Mouse (Mus musculus) midbrain, embryonic 11.5 days (tissue): Measurements from ENCODE around the gene Dpp4. TPM values are rescaled to one million over a fixed set of nuclear protein-coding genes. Genes with fewer than 3 reads are reported as not detected.

Source experiments
- ATAC-seq: fragments of 200-750 bp; cut with Nextera tagmentation; 2 replicates; pipeline ENCODE4 v1.8.0; 2017; ENCODE audit warnings: moderate TSS enrichment, moderate library complexity; ENCODE audit not compliant: low FRiP score
- DNase-seq: peaks from one replicate; pipeline ENCODE4 v3.0.0; 2015; ENCODE audit warnings: low spot score; ENCODE audit errors: missing footprints
- H3K27ac ChIP-seq: fragments of 300-500 bp; sonication (generic); 2 replicates; pipeline ENCODE4 v1.5.1; 2014; ENCODE audit warnings: low read depth, low read length
- H3K27me3 ChIP-seq: fragments of 300-500 bp; sonication (generic); 2 replicates; pipeline ENCODE4 v1.6.1; 2014; ENCODE audit warnings: mild to moderate bottlenecking, low read length, moderate library complexity, mixed read lengths; ENCODE audit not compliant: control insufficient read depth, insufficient read depth
- H3K36me3 ChIP-seq: fragments of 300-500 bp; sonication (generic); 2 replicates; pipeline ENCODE4 v1.6.1; 2014; ENCODE audit warnings: mild to moderate bottlenecking, low read length, moderate library complexity, mixed read lengths; ENCODE audit not compliant: control insufficient read depth, insufficient read depth
- H3K4me1 ChIP-seq: fragments of 300-500 bp; sonication (generic); 2 replicates; pipeline ENCODE4 v1.6.1; 2014; ENCODE audit warnings: low read length; ENCODE audit not compliant: control insufficient read depth, insufficient read depth
- H3K4me2 ChIP-seq: fragments of 300-500 bp; sonication (generic); 2 replicates; pipeline ENCODE4 v1.6.1; 2014; ENCODE audit warnings: mild to moderate bottlenecking, moderate library complexity
- H3K4me3 ChIP-seq: fragments of 300-500 bp; sonication (generic); 2 replicates; pipeline ENCODE4 v1.5.1; 2014; ENCODE audit warnings: low read depth, low read length
- H3K9ac ChIP-seq: fragments of 300-500 bp; sonication (generic); 2 replicates; pipeline ENCODE4 v1.6.1; 2014; ENCODE audit warnings: low read length
- H3K9me3 ChIP-seq: fragments of 300-500 bp; sonication (generic); 2 replicates; pipeline ENCODE4 v1.6.1; 2016; ENCODE audit warnings: low read length; ENCODE audit not compliant: control insufficient read depth
- WGBS: fragments of 180-500 bp; shearing (Covaris S2); extraction: QIAGEN DNeasy Blood & Tissue Kit; methylation state at CpG from one replicate; pipeline ENCODE4 v1.1.7; 2014; 5-methylcytosine and 5-hydroxymethylcytosine counted together
- polyA plus RNA-seq: library from polyadenylated mRNA; unstranded; fragments of >200 nt; fragmentation: Nextera tagmentation; extraction: Ambion mirVana; gene quantifications from 2 replicates; pipeline ENCODE4 v1.2.1, GENCODE M21; 2014

Dpp4 gene
- polyA plus RNA-seq, 1 experiment from 2014 or later = 1.2 TPM

DNA sequence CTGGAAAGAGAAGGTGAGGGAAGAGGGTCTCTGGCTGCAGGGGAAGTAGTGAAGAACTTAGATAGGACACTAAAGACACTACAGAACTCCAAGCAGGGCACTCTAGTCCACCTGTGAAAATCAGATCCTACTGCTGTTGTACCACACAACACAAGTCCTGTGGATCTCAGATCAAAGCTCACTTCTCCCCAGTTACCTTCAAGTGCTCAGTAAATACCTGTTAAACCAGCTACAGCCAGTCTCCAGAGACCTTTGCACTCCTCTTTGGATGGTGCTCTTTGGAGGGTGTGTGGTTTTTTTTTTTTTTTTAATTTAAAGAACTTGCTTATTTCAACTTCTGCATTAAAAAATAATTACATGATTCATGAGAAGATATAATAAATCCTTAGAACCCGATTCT lies 5.2 kb upstream of the Dpp4 start:
- DNase-seq = no peak
- Histone ChIP-seq H3K36me3 (no peaks in the 10 kb centered on the region), H3K9ac (no peak overlapping the region), H3K4me3 (no peak overlapping the region), H3K4me1 (no peaks in the 10 kb centered on the region), H3K4me2 (no peak overlapping the region), H3K27me3 (no peaks in the 10 kb centered on the region), H3K9me3 (no peaks in the 10 kb centered on the region), H3K27ac (no peak overlapping the region)
- WGBS = 87% methylated on average over 1 of the region's 1 CpGs
- no peak for ATAC-seq

DNA sequence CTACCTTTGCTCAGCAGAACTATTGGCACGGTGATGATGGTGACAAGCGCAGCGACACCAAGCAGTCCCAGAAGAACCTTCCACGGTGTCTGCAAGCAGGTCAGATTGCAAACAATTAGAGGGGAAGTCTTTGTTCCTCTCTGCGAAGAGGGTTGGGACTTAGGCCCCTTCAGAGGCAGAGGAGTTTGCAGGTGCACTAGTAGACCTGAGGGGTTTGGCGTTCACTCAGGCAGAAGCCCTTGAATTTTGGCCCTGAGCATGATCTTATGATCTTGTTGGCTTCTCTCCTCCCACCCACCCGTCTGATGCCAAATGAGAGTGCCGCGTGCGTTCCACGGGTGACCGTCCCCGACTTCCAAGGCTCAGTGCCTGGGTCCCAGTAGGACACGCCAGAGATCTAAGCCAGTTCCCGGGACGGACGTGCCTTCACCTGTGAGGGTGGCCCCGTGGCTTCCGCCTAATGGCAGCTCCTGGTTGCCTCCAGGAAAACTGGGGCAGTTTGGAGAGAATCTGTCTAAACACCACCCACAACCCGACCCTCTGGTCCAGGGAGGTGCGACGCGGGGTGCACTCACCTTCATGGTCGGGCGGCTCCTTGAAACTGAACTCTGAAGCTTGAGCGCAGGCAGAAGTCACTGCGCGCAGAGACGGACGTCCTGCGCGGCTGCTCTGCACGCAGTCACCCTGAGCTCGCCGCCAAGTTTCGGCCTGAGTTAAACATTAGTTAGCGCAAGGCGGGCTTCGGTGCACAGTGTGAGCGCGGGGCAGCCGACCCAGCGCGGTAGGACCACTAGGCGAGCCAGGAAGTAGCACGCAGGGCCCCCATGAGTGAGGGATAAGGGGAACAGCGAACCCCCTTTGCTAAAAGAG lies 585 bp downstream of the Dpp4 start:
- H3K36me3 ChIP-seq = no peaks in the 10 kb centered on the region
- peak overlapping the region; percentile 36 for H3K4me3 ChIP-seq
- peak overlapping the region; percentile 44 for H3K9ac ChIP-seq
- no peak overlapping the region for H3K27ac ChIP-seq
- H3K4me1 ChIP-seq = no peaks in the 10 kb centered on the region
- peak overlapping the region; percentile 76 for H3K4me2 ChIP-seq
- H3K9me3 ChIP-seq = no peaks in the 10 kb centered on the region
- DNase-seq (peak; percentile 94), ATAC-seq (peak; percentile 74)
- 7% methylated on average over 47 of the region's 47 CpGs for WGBS
- peaks cover 6% of the 10 kb centered on the region; the same call in 1 of the 2 replicates for H3K27me3 ChIP-seq

DNA sequence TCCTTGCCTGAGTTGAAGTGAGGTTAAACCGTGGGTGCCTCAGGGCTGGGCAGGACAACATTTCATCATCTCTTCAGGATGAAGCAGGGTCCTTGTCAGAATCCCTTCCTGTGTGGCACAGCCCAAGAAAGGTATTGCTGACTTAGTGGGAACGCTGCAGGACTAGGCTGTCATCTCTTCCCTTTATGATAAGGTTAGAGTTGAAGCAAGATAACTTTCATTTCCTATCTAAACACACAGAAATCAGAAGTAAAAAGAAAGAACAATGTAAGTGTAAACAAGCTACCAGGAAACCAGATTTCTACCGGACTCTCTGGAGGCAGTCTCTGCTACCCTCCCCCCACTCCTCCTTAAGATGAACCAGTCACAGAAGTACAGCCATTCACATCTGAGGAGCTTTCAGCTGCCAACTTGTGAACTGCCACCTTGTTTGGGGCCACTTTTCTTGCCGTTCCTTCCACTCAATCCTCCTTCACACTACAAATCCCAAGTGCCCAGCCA lies 3.3 kb downstream of the Dpp4 start:
- 44% methylated on average over 4 of the region's 4 CpGs for WGBS

DNA sequence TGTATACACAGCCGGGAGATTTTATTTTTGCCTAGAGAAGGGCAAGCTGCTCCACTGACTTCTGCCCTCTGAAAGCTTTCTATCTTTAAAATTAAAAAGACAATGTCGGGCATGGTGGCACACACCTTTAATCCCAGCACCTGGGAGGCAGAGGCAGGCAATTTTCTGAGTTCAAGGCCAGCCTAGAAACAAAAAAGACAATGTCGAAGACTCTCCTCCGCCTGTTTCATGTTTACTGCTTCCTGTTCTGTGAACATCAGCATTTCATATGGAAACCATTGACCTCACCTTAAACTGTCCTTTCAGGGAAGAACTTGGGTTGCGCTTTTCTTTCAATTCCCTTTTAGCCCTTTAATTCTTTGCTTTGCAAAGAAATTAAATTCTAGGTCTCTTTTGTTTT lies 3.8 kb downstream of the Dpp4 start:
- Histone ChIP-seq H3K4me3 (no peak overlapping the region), H3K27me3 (peaks cover 6% of the 10 kb centered on the region; the same call in 1 of the 2 replicates), H3K4me1 (no peaks in the 10 kb centered on the region), H3K27ac (no peak overlapping the region), H3K9ac (no peak overlapping the region), H3K9me3 (no peaks in the 10 kb centered on the region), H3K4me2 (no peak overlapping the region), H3K36me3 (no peaks in the 10 kb centered on the region)
- ATAC-seq = no peak
- WGBS = 87% methylated on average over 5 of the region's 5 CpGs
- DNase-seq = no peak

More for the DNA sequence above, 3.3 kb downstream of the Dpp4 start:
- ATAC-seq (no peak), DNase-seq (no peak)
- H3K36me3 ChIP-seq = no peaks in the 10 kb centered on the region
- no peak overlapping the region for H3K9ac ChIP-seq
- no peak overlapping the region for H3K27ac ChIP-seq
- no peaks in the 10 kb centered on the region for H3K4me1 ChIP-seq
- H3K9me3 ChIP-seq = no peaks in the 10 kb centered on the region
- H3K4me2 ChIP-seq = no peak overlapping the region
- peaks cover 6% of the 10 kb centered on the region; the same call in 1 of the 2 replicates for H3K27me3 ChIP-seq
- no peak overlapping the region for H3K4me3 ChIP-seq

DNA sequence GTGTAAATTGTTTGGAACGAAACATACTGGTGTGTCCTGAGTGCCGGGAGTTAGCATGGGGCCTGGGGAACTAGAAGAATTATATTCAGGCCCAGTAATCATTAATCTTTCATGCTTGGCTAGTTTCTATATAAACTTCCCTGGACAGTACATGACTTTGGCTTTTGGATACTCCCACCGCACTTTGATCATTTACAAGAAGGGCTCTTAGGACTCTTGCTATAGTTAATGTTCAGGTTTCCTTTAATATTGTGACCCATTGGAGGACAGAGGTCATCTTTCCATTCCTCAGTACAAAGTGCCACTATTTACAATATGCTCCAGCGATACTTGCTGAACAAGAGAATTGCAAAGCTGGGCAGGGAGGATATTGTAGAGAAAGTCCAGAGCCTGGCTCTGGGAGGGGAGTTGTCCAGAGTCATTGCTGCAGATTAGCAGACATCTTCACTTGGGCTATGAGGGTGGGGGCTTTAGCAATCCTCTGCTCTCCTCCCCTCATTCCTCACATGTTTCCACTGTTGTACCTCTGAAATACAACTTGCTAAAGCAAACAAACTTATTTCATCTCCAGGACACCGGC lies 8.4 kb downstream of the Dpp4 start:
- H3K27ac ChIP-seq = no peak overlapping the region
- H3K36me3 ChIP-seq = no peaks in the 10 kb centered on the region
- H3K4me3 ChIP-seq = no peak overlapping the region
- ATAC-seq (no peak), DNase-seq (no peak)
- H3K27me3 ChIP-seq = no peaks in the 10 kb centered on the region
- no peak overlapping the region for H3K9ac ChIP-seq
- 84% methylated on average over 5 of the region's 5 CpGs for WGBS
- H3K4me1 ChIP-seq = no peaks in the 10 kb centered on the region
- no peak overlapping the region for H3K4me2 ChIP-seq
- H3K9me3 ChIP-seq = no peaks in the 10 kb centered on the region

DNA sequence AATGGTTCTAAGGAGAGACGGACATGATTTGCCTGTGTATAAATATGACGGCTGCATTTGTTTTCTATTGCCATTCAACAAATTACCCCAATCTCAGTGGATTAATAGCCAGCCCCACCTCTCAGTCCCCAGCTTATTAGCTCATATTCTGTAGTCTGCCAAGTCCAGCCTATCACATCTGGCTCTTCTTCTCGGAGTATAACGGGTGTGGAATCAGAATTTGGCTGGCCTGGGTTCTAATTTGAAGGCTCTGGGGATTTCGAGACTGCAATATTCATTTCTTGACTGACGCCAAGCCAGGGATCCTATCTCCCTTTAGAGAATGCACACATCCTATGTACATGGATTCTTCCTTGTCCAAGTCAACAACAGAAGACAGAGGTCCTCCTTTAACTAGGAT lies 11.0 kb downstream of the Dpp4 start:
- H3K9me3 ChIP-seq = no peaks in the 10 kb centered on the region
- no peak overlapping the region for H3K4me3 ChIP-seq
- H3K4me2 ChIP-seq = no peak overlapping the region
- DNase-seq (no peak), ATAC-seq (no peak)
- H3K36me3 ChIP-seq = no peaks in the 10 kb centered on the region
- no peak overlapping the region for H3K9ac ChIP-seq
- H3K27me3 ChIP-seq = no peaks in the 10 kb centered on the region
- 90% methylated on average over 6 of the region's 6 CpGs for WGBS
- H3K27ac ChIP-seq = no peak overlapping the region
- no peaks in the 10 kb centered on the region for H3K4me1 ChIP-seq

DNA sequence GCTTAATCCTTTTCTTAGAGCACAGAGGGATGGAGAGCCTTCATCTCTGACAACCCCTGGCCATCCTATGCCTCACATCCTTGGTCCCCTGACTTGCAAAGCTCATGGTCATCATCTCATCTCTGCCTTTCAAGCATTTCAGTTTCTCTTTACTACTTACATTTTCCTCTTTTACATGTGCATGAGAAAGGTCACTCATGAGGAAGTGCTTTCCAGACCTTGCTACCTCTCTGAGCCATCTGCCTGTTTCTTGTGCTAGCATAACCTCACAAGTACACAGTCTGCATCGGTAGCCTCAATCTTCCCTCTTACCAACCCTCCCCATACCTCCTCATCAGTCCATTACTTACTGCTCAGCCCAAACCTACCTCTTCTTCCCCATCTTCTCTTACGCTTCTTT lies 12.2 kb downstream of the Dpp4 start:
- 91% methylated on average over 2 of the region's 2 CpGs for WGBS

DNA sequence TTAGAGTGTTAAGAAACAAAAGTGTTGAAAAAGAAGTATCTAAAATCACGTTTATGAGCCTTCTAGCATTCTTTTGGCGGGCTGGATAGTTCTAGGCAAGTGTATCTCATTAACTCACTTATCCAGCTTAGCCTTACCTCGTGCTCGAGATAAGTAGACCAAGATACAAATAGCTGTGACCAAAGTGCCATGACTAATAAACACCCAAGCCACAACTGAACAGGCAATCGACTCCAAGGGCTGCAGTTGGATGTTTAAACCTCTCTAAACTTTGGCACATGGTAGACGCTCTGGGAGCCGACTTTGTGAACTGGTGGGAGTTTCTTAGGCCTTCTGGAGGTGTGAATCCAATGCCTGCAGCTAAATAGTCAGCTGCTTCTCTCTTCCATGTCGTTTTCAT lies 12.7 kb downstream of the Dpp4 start:
- Histone ChIP-seq H3K36me3 (no peaks in the 10 kb centered on the region), H3K4me1 (no peaks in the 10 kb centered on the region), H3K4me2 (no peak overlapping the region), H3K9me3 (no peaks in the 10 kb centered on the region), H3K27ac (no peak overlapping the region), H3K27me3 (no peaks in the 10 kb centered on the region), H3K9ac (no peak overlapping the region), H3K4me3 (no peak overlapping the region)
- WGBS = 78% methylated on average over 8 of the region's 8 CpGs
- DNase-seq (no peak), ATAC-seq (no peak)

More for the DNA sequence above, 12.2 kb downstream of the Dpp4 start:
- H3K9me3 ChIP-seq = no peaks in the 10 kb centered on the region
- no peak overlapping the region for H3K4me2 ChIP-seq
- no peak overlapping the region for H3K9ac ChIP-seq
- DNase-seq (no peak), ATAC-seq (no peak)
- H3K4me1 ChIP-seq = no peaks in the 10 kb centered on the region
- no peaks in the 10 kb centered on the region for H3K27me3 ChIP-seq
- no peak overlapping the region for H3K27ac ChIP-seq
- no peak overlapping the region for H3K4me3 ChIP-seq
- no peaks in the 10 kb centered on the region for H3K36me3 ChIP-seq
